ENCODE assay signal across 19 mouse cellular contexts in the genomic region with DNA sequence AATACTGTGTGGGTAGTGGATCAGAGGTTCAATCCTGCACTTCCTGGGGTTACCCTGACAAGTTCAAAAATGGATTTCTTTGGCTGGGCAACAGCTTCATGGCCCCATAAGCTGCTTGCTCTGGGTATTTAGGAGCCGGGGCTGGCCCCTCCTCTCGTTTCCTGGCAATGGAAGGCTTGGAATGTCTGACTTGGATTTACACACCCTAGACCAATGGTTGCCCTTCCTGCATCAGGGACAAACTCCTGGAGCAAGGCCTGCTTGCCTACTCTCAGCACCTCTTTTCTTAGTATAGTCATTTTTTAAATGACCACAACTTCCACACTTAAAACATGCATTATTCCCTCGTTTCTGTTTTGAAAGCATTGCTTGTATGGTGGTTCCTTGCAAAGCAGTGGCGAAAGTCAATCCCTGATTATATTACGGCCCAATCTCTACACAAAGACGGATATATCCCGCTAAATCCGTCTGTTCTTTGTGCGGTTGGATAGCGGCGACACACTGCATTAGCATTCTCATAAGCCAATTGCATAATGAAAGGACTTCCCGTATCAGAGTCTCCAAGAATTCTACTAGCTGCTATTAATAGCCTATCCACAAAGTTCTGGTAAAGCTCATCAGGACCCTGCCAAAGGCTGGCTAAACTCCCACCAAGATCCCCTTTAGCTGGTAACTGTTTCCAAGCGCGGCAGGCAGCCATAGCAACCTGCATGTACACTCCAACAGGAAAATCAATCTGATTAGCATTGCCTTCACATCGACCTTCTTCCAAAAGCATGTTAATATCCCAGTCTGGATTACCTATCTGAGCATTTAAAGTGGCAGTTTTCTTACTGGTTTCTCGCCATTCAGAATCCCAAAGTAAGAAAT. TPM values are rescaled to one million over a fixed set of nuclear protein-coding genes. Genes with fewer than 3 reads are reported as not detected.
DNase-seq lines count a peak whose midpoint lies in the region; ATAC-seq and TF ChIP-seq lines count a peak whose summit lies in the region.
"Had no signal": no experiment of that assay in that cellular context is flagged by ENCODE, and none has a peak within 500 bp of the region (broad histone marks: within the 10 kb centered on the region; RNA-seq: fewer than 3 reads in every experiment).

No protein-coding gene starts in this region.

- H3K4me1 ChIP-seq in heart, adult 2 months (ENCODE audit: control insufficient read depth, insufficient read depth, low read length): no peaks in the 10 kb centered on the region
- no peaks in the 10 kb centered on the region for H3K4me1 ChIP-seq in midbrain, embryonic 12.5 days
- H3K4me1 ChIP-seq: neural tube, embryonic 13.5 days had no signal

- no peaks in the 10 kb centered on the region for H3K9me3 ChIP-seq in midbrain, embryonic 12.5 days

- no peak overlapping the region for H3K27ac ChIP-seq in heart, adult 2 months
- H3K27ac ChIP-seq in midbrain, embryonic 12.5 days (replicated peaks): peak overlapping the region; percentile 30; the same call in 1 of the 2 replicates
- H3K27ac ChIP-seq: neural tube, embryonic 13.5 days had no signal

- H3K4me2 ChIP-seq in midbrain, embryonic 12.5 days (replicated peaks): no peak overlapping the region
- H3K4me2 ChIP-seq: neural tube, embryonic 13.5 days had no signal

- WGBS in heart, adult 2 months: 65% methylated on average over 16 of the region's 16 CpGs
- 70% methylated on average over 16 of the region's 16 CpGs for WGBS in midbrain, embryonic 12.5 days

- no peaks in the 10 kb centered on the region for H3K27me3 ChIP-seq in heart, adult 2 months (ENCODE audit: control insufficient read depth, insufficient read depth, low read length)
- no peaks in the 10 kb centered on the region for H3K27me3 ChIP-seq in midbrain, embryonic 12.5 days
- H3K27me3 ChIP-seq: neural tube, embryonic 13.5 days had no signal

- H3K79me2 ChIP-seq in heart, adult 2 months (replicated peaks; ENCODE audit: control insufficient read depth, insufficient read depth, low read length): no peaks in the 10 kb centered on the region

- TF ChIP-seq POLR2A in heart, adult 2 months (IDR thresholded peaks at IDR 0.05; ENCODE audit: insufficient read depth, low read depth, low read length): no peak

- peak; percentile 80 for ATAC-seq in midbrain, embryonic 12.5 days (ENCODE audit: low FRiP score, low read depth)
- ATAC-seq: forebrain, embryonic 14.5 days; lung, postnatal 0 days had no signal

- no peak for TF ChIP-seq CTCF in heart, adult 2 months (IDR thresholded peaks at IDR 0.05)

- no peak for TF ChIP-seq EP300 in heart, adult 2 months (IDR thresholded peaks at IDR 0.05; ENCODE audit: insufficient read depth, low read depth, low read length)

- no peak for DNase-seq in heart, adult 2 months
- DNase-seq in heart, postnatal 36 days: no peak
- DNase-seq in layer of hippocampus, adult 9-11 months: peak; percentile 24
- no peak for DNase-seq in layer of hippocampus, adult 9-10 months (ENCODE audit: low spot score)
- DNase-seq in ZHBTc4 (ENCODE audit: low read depth, low spot score): peak; percentile 26
- DNase-seq in gastrocnemius, postnatal 4 days (ENCODE audit: low spot score in 2 of 2): no peak
- no peak for DNase-seq in cerebellum, adult 11-12 months
- DNase-seq: cerebellum, adult 8-10 months; gastrocnemius, postnatal 14 days; kidney, adult 2 months; kidney, postnatal 10 days; layer of hippocampus, postnatal 36 days; liver; right cerebral cortex, adult 18-20 months; thymus, postnatal 36 days had no signal

- H3K9ac ChIP-seq in heart, adult 2 months (ENCODE audit: low read depth, low read length): peak overlapping the region; percentile 39; the same call in 1 of the 2 replicates
- H3K9ac ChIP-seq in midbrain, embryonic 12.5 days (replicated peaks): no peak overlapping the region
- H3K9ac ChIP-seq: neural tube, embryonic 13.5 days had no signal

- H3K36me3 ChIP-seq in heart, adult 2 months (ENCODE audit: control insufficient read depth, insufficient read depth, low read length): no peaks in the 10 kb centered on the region
- no peaks in the 10 kb centered on the region for H3K36me3 ChIP-seq in midbrain, embryonic 12.5 days
- H3K36me3 ChIP-seq: neural tube, embryonic 13.5 days had no signal

- intact Hi-C loops in heart, adult 2 months (cut with DNase I): no loop called here
- intact Hi-C loops in heart, postnatal 36 days (cut with DNase I): no loop called here

- H3K4me3 ChIP-seq in heart, adult 2 months: no peak overlapping the region
- H3K4me3 ChIP-seq in midbrain, embryonic 12.5 days: no peak overlapping the region
- H3K4me3 ChIP-seq: neural tube, embryonic 13.5 days had no signal

RNA-seq across cellular contexts. Expression of gene Akr1e1, which starts 47.5 kb away (rescaled TPM):
- 10 to 100 TPM; 17.1 to 17.9 TPM for total RNA-seq in heart, adult 2 months (2021)
- 4.9 and 8.2 TPM in 2 replicates for polyA plus RNA-seq in heart, adult 2 months (2012; rRNA removed)
- total RNA-seq in heart, postnatal 36 days (2021): 10 to 100 TPM; 17.2 to 19.8 TPM
- polyA plus RNA-seq in midbrain, embryonic 12.5 days (2016; fragmentation: Nextera tagmentation; extraction: Ambion mirVana): 49.7 and 57.7 TPM in 2 replicates
- total RNA-seq in gastrocnemius, postnatal 4 days (2021): 10 to 100 TPM; 16.6 to 18.7 TPM

Comparison
In these comparisons a context has a peak if more than half of its experiments do, and no peak if none do; other contexts are left out.
1. DNase-seq: peak in layer of hippocampus, adult 9-11 months (single experiment) and ZHBTc4 (single experiment); none in heart, adult 2 months (0 of 2), heart, postnatal 36 days (0 of 2), layer of hippocampus, adult 9-10 months (single experiment), gastrocnemius, postnatal 4 days (0 of 2) and cerebellum, adult 11-12 months (single experiment).